Mouse (Mus musculus) CH12.LX (cell line): ENCODE results near the gene Arhgap18. TPM values are rescaled to one million over a fixed set of nuclear protein-coding genes. Genes with fewer than 3 reads are reported as not detected.

Source experiments
- DNase-seq: peaks from one replicate; pipeline ENCODE4 v3.0.0-alpha.2; 2013; ENCODE audit errors: extremely low read depth
- H3K27ac ChIP-seq: 2 replicates; pipeline ENCODE4 v1.5.1; 2012; ENCODE audit warnings: low read depth, mild to moderate bottlenecking, control low read depth, moderate library complexity; ENCODE audit not compliant: insufficient read depth
- H3K27me3 ChIP-seq: replicated peaks from 2 replicates; pipeline ENCODE3; 2012; ENCODE audit warnings: inconsistent platforms
- H3K36me3 ChIP-seq, 2 experiments: replicated peaks in 1 of 2; 2 replicates each; pipeline versions ENCODE3 to v1.6.1; 2012; ENCODE audit warnings: inconsistent platforms in 1 of 2, low read length in 1 of 2, mild to moderate bottlenecking in 1 of 2, mixed read lengths in 1 of 2, moderate library complexity in 1 of 2; ENCODE audit not compliant: control insufficient read depth in 1 of 2, insufficient read depth in 1 of 2
- H3K4me1 ChIP-seq, 2 experiments: 2 replicates each; pipeline ENCODE4 v1.6.1; 2012; ENCODE audit warnings: inconsistent platforms in 1 of 2, moderate library complexity in 1 of 2; ENCODE audit not compliant: insufficient read depth in 2 of 2, control insufficient read depth in 1 of 2
- H3K4me2 ChIP-seq: 2 replicates; pipeline ENCODE4 v1.6.1; 2012; ENCODE audit warnings: low read depth, mild to moderate bottlenecking, control low read depth; ENCODE audit not compliant: poor library complexity, insufficient read depth, severe bottlenecking
- H3K4me3 ChIP-seq, 3 experiments: fragments of 150-350 bp in 1 of 3; sonication (generic) in 1 of 3; replicated peaks in 1 of 3; 2 replicates each; pipeline versions ENCODE3 to v1.5.1; 2011 to 2012; ENCODE audit warnings: low read depth in 2 of 3, low read length in 2 of 3, mild to moderate bottlenecking in 2 of 3, moderate library complexity in 2 of 3, control low read depth in 1 of 3, improper control_type of control experiment in 1 of 3, inconsistent platforms in 1 of 3, mixed read lengths in 1 of 3; ENCODE audit not compliant: poor library complexity in 1 of 3
- H3K79me2 ChIP-seq: replicated peaks from 2 replicates; pipeline ENCODE4 v1.6.1; 2012; ENCODE audit warnings: mild to moderate bottlenecking, moderate library complexity; ENCODE audit not compliant: control insufficient read depth, poor library complexity, insufficient read depth, severe bottlenecking; ENCODE audit errors: extremely low read depth
- H3K9ac ChIP-seq: 2 replicates; pipeline ENCODE4 v1.6.1; 2012; ENCODE audit warnings: low read depth, mild to moderate bottlenecking, control low read depth, moderate library complexity; ENCODE audit not compliant: insufficient read depth
- H3K9me3 ChIP-seq: replicated peaks from 2 replicates; pipeline ENCODE3; 2012; ENCODE audit warnings: low read length, inconsistent platforms, mixed read lengths
- BHLHE40 ChIP-seq: IDR thresholded peaks from 2 replicates; pipeline ENCODE4 v1.6.1; 2011; ENCODE audit warnings: mild to moderate bottlenecking, low read depth, low read length, improper control_type of control experiment
- CTCF ChIP-seq, 2 experiments: IDR thresholded peaks in 1 of 2; conservative IDR thresholded peaks in 1 of 2; 2 replicates each; pipeline ENCODE4 v1.5.1; 2011 to 2012; ENCODE audit warnings: low read depth in 2 of 2, low read length in 2 of 2, improper control_type of control experiment in 1 of 2, inconsistent platforms in 1 of 2, mild to moderate bottlenecking in 1 of 2, moderate library complexity in 1 of 2
- E2F4 ChIP-seq: IDR thresholded peaks from 2 replicates; pipeline ENCODE4 v1.6.1; 2011; ENCODE audit warnings: low read depth, low read length, improper control_type of control experiment; ENCODE audit not compliant: insufficient replicate concordance
- ELF1 ChIP-seq: IDR thresholded peaks from 2 replicates; pipeline ENCODE4 v1.6.1; 2014; ENCODE audit warnings: low read depth, mild to moderate bottlenecking, inconsistent platforms, low read length, improper control_type of control experiment
- EP300 ChIP-seq: IDR thresholded peaks from 2 replicates; pipeline ENCODE4 v1.6.1; 2011; ENCODE audit warnings: low read length, improper control_type of control experiment
- ETS1 ChIP-seq: conservative IDR thresholded peaks from 2 replicates; pipeline ENCODE4 v1.6.1; 2012; ENCODE audit warnings: low read depth, mild to moderate bottlenecking, inconsistent platforms, low read length, improper control_type of control experiment, moderate library complexity
- GABPA ChIP-seq: IDR thresholded peaks from 2 replicates; pipeline ENCODE4 v1.6.1; 2012; ENCODE audit warnings: low read depth, low read length, improper control_type of control experiment, inconsistent platforms; ENCODE audit not compliant: insufficient replicate concordance
- HCFC1 ChIP-seq: IDR thresholded peaks from 2 replicates; pipeline ENCODE4 v1.6.1; 2012; ENCODE audit warnings: low read depth, mild to moderate bottlenecking, inconsistent platforms, low read length, improper control_type of control experiment
- JUND ChIP-seq: conservative IDR thresholded peaks from 2 replicates; pipeline ENCODE4 v1.6.1; 2011; ENCODE audit warnings: low read depth, low read length, improper control_type of control experiment
- KAT2A ChIP-seq: IDR thresholded peaks from 2 replicates; pipeline ENCODE4 v1.6.1; 2012; ENCODE audit warnings: low read length, improper control_type of control experiment, inconsistent platforms; ENCODE audit not compliant: insufficient replicate concordance
- MAZ ChIP-seq: IDR thresholded peaks from 2 replicates; pipeline ENCODE4 v1.6.1; 2012; ENCODE audit warnings: low read depth, mild to moderate bottlenecking, inconsistent platforms, low read length, improper control_type of control experiment, moderate library complexity
- MEF2A ChIP-seq: IDR thresholded peaks from 2 replicates; pipeline ENCODE4 v1.6.1; 2014; ENCODE audit warnings: low read depth, mild to moderate bottlenecking, inconsistent platforms, low read length, improper control_type of control experiment, borderline replicate concordance
- PAX5 ChIP-seq: IDR thresholded peaks from 2 replicates; pipeline ENCODE4 v1.6.1; 2012; ENCODE audit warnings: low read length, inconsistent platforms, mixed read lengths
- POLR2A ChIP-seq: IDR thresholded peaks from 2 replicates; pipeline ENCODE4 v1.6.1; 2011; ENCODE audit warnings: low read depth, mild to moderate bottlenecking, improper control_type of control experiment, low read length
- POLR2AphosphoS2 ChIP-seq: IDR thresholded peaks from 2 replicates; pipeline ENCODE4 v1.6.1; 2011; ENCODE audit warnings: low read depth, low read length, improper control_type of control experiment
- RAD21 ChIP-seq: IDR thresholded peaks from 2 replicates; pipeline ENCODE4 v1.6.1; 2011; ENCODE audit warnings: low read depth, mild to moderate bottlenecking, low read length, improper control_type of control experiment, moderate library complexity
- SIN3A ChIP-seq: IDR thresholded peaks from 2 replicates; pipeline ENCODE4 v1.6.1; 2012; ENCODE audit warnings: low read length, improper control_type of control experiment, inconsistent platforms
- SMC3 ChIP-seq: IDR thresholded peaks from 2 replicates; pipeline ENCODE4 v1.6.1; 2011; ENCODE audit warnings: low read depth, low read length, improper control_type of control experiment
- TBP ChIP-seq: conservative IDR thresholded peaks from 2 replicates; pipeline ENCODE4 v1.6.1; 2011; ENCODE audit warnings: low read depth, low read length, improper control_type of control experiment
- TCF12 ChIP-seq: IDR thresholded peaks from 2 replicates; pipeline ENCODE4 v1.6.1; 2014; ENCODE audit warnings: low read depth, mild to moderate bottlenecking, inconsistent platforms, low read length, improper control_type of control experiment
- UBTF ChIP-seq: IDR thresholded peaks from 2 replicates; pipeline ENCODE4 v1.6.1; 2012; ENCODE audit warnings: low read depth, mild to moderate bottlenecking, inconsistent platforms, low read length, improper control_type of control experiment, moderate library complexity
- USF1 ChIP-seq: IDR thresholded peaks from 2 replicates; pipeline ENCODE4 v1.6.1; 2014; ENCODE audit warnings: low read depth, mild to moderate bottlenecking, inconsistent platforms, low read length, improper control_type of control experiment
- USF2 ChIP-seq: conservative IDR thresholded peaks from 2 replicates; pipeline ENCODE4 v1.6.1; 2011; ENCODE audit warnings: low read depth, low read length, improper control_type of control experiment
- ZC3H11A ChIP-seq: IDR thresholded peaks from 2 replicates; pipeline ENCODE4 v1.6.1; 2012; ENCODE audit warnings: low read depth, mild to moderate bottlenecking, inconsistent platforms, low read length, improper control_type of control experiment
- ZKSCAN1 ChIP-seq: IDR thresholded peaks from 2 replicates; pipeline ENCODE4 v1.6.1; 2012; ENCODE audit warnings: low read depth, inconsistent platforms, low read length, improper control_type of control experiment, borderline replicate concordance
- ZNF384 ChIP-seq: IDR thresholded peaks from 2 replicates; pipeline ENCODE4 v1.6.1; 2012; ENCODE audit warnings: low read depth, low read length, improper control_type of control experiment, inconsistent platforms
- dilution Hi-C: fragments of 300-500 bp; cut with MboI; formaldehyde crosslinking; loops from 2 replicates; pipeline ENCODE4 v1.14.3; 2020; ENCODE audit warnings: low sequenced_read_pairs; ENCODE audit not compliant: extremely low pct_unique_long_range_greater_than_20kb, extremely low pct_ligation_motif_present
- in situ Hi-C: fragments of 300-500 bp; cut with MboI; formaldehyde crosslinking; loops from 3 replicates; pipeline ENCODE4 v1.14.3; 2019; ENCODE audit warnings: low sequenced_read_pairs, low pct_ligation_motif_present, low pct_unique_long_range_greater_than_20kb, mixed read lengths
- polyA plus RNA-seq: library from polyadenylated mRNA; unstranded; fragments of >175 nt; gene quantifications from 2 replicates; pipeline ENCODE4 v1.2.1, GENCODE M21; 2012; ENCODE audit warnings: low read depth; ENCODE audit not compliant: insufficient read length
- total RNA-seq, 2 experiments: library from RNA; depleted of rRNA; stranded (reverse); fragments of 300-350 nt in 1 of 2; fragments of >200 nt in 1 of 2; gene quantifications; 2 replicates each; pipeline ENCODE4 v1.2.3; 2012 to 2014

Arhgap18 gene
- total RNA-seq (2012; rRNA removed) (3.2 and 3.3 TPM in 2 replicates), total RNA-seq (2014; rRNA removed) (4.2 and 4.3 TPM in 2 replicates), polyA plus RNA-seq (3.0 and 3.3 TPM in 2 replicates)

DNA sequence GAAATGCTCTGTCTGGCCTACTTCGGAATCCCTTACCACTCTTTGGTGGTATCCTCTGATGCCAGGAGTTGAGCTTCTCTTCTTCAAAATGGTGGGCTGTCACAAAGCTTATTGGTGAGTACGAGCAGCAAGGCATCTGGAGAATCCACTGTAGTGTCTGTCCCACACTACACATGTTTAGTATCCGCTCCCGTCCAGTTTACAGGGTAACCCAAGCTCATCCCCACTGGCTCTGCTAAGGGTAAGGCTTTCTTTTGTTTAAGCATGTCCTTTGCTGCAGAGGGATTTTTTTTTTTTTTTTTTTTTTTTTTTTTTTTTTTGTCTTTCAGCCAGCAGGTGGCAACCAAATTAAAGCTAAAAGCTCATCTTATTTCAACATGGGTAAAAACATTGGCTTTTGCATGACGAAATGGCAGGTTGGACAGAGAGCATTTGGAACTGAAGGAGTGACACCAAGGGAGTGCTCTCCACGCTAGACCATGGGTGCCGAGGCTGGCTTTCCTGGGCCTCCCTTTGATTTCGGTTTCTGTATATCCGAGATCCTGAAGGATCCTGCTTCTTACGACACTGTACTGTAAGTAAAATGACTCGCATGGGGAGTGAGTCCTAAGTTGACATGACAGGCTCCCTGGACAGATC lies at the start of gene Arhgap18:
TSS of gene Arhgap18 (plus strand) at position 493 of the 639 bp plus-strand sequence.
- no peak within 1 kb of the TSS for H3K4me3 ChIP-seq
- peak; percentile 27 for DNase-seq
- dilution Hi-C loops, result no loop called here
- no peak within 1 kb of the TSS for H3K27ac ChIP-seq
- no peak within 1 kb of the TSS for H3K4me2 ChIP-seq
- TF ChIP-seq JUND, result no peak
- no peak; the same call in 1 of the 2 replicates for TF ChIP-seq ZKSCAN1
- TF ChIP-seq HCFC1, result no peak
- TF ChIP-seq MAZ, result no peak
- peak in 1 of 2 experiments; percentile 63; a peak in 2 of 4 replicates for TF ChIP-seq CTCF (conservative IDR thresholded peaks at IDR 0.05 in 1 of 2, IDR thresholded peaks at IDR 0.05 in 1 of 2; ENCODE audit: low read depth in 2 of 2, low read length in 2 of 2)
- no peak for TF ChIP-seq POLR2A
- TF ChIP-seq SMC3, result peak; percentile 60
- no peak for TF ChIP-seq ELF1
- TF ChIP-seq E2F4, result no peak
- no peak for TF ChIP-seq USF1
- TF ChIP-seq MEF2A, result no peak
- no peak for TF ChIP-seq ETS1
- TF ChIP-seq ZC3H11A, result no peak
- TF ChIP-seq PAX5, result no peak
- no peak for TF ChIP-seq BHLHE40
- no peak for TF ChIP-seq UBTF
- peak; percentile 99 for TF ChIP-seq ZNF384
- TF ChIP-seq RAD21, result peak; percentile 54
- TF ChIP-seq EP300, result no peak
- no peak for TF ChIP-seq TBP
- no peak within 1 kb of the TSS for H3K9ac ChIP-seq
- H3K9me3 ChIP-seq, result no peaks in the 10 kb centered on the region
- peaks cover 0 to 7% of the 10 kb centered on the region in 2 experiments; a peak in 2 of 4 replicates for H3K4me1 ChIP-seq
- in situ Hi-C loops, result loop anchor here (10.0 kb wide), 1 partner anchor 132 kb away; no protein-coding TSS in a partner anchor
- H3K27me3 ChIP-seq, result no peaks in the 10 kb centered on the region
- H3K79me2 ChIP-seq, result no peaks in the 10 kb centered on the region
- H3K36me3 ChIP-seq, result no peaks in the 10 kb centered on the region

DNA sequence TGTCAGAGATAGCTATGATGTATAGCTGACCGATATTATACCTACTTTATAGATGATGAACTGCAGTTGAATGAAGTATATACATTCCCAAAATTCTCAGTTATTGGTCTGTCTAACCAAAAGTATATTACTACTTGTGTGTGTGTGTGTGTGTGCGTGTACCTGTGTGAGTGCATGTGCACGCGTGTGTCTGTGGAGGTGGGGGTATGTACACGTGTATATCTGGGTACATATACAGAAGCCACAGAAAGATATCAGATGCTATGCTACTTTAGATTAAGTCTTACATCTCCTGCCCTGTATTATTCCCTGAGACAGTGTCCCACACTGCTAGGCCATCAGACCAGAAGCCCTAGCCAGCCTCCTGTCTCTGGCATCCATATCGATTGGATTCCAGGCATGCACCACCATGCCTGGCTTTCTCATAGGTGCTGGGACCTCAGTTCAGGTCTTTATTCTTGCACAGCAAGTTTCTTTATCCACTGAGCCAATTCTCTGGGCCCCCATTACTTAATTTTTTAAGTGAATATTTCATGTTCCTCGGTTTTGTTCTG lies 42.7 kb upstream of the Arhgap18 start:
- H3K9ac ChIP-seq, result no peak overlapping the region
- no peak for DNase-seq
- H3K36me3 ChIP-seq, result no peaks in the 10 kb centered on the region
- H3K9me3 ChIP-seq, result no peaks in the 10 kb centered on the region
- in situ Hi-C loops, result loop anchor here (10.0 to 25.0 kb wide), 2 partner anchors 184 to 277 kb away; no protein-coding TSS in a partner anchor
- no peaks in the 10 kb centered on the region for H3K79me2 ChIP-seq
- no peak overlapping the region for H3K4me3 ChIP-seq
- no peaks in the 10 kb centered on the region for H3K27me3 ChIP-seq
- no peak overlapping the region for H3K4me2 ChIP-seq
- no peak overlapping the region for H3K27ac ChIP-seq
- no peak for TF ChIP-seq ZNF384
- TF ChIP-seq TCF12, result no peak
- TF ChIP-seq UBTF, result no peak
- no peak for TF ChIP-seq PAX5
- no peak for TF ChIP-seq KAT2A
- no peak for TF ChIP-seq MAZ
- no peak for TF ChIP-seq MEF2A
- TF ChIP-seq USF2, result no peak
- TF ChIP-seq JUND, result no peak
- no peak for TF ChIP-seq GABPA
- no peak for TF ChIP-seq ZC3H11A
- no peak for TF ChIP-seq SIN3A
- TF ChIP-seq E2F4, result no peak
- no peak for TF ChIP-seq USF1
- TF ChIP-seq POLR2AphosphoS2, result no peak
- TF ChIP-seq, all 38 proteins: peak for 0
- no peaks in the 10 kb centered on the region for H3K4me1 ChIP-seq
- dilution Hi-C loops, result no loop called here
